Mouse (Mus musculus) small intestine, adult 2 months (tissue): ENCODE data around the gene Rere. TPM values are rescaled to one million over a fixed set of nuclear protein-coding genes. Genes with fewer than 3 reads are reported as not detected.

Source experiments
- H3K27ac ChIP-seq: fragments of 200-500 bp; 2 replicates; pipeline ENCODE4 v1.5.1; 2012; ENCODE audit warnings: low read depth, low read length, control low read depth, inconsistent platforms; ENCODE audit not compliant: insufficient read depth
- H3K27me3 ChIP-seq: fragments of 200-500 bp; 2 replicates; pipeline ENCODE4 v1.6.1; 2012; ENCODE audit warnings: mild to moderate bottlenecking, moderate library complexity, low read length, inconsistent platforms; ENCODE audit not compliant: control insufficient read depth, insufficient read depth
- H3K36me3 ChIP-seq: fragments of 200-500 bp; 2 replicates; pipeline ENCODE4 v1.6.1; 2012; ENCODE audit warnings: mild to moderate bottlenecking, low read length, control low read depth, inconsistent platforms; ENCODE audit not compliant: control insufficient read depth, insufficient read depth
- H3K4me1 ChIP-seq: fragments of 200-500 bp; 2 replicates; pipeline ENCODE4 v1.6.1; 2012; ENCODE audit warnings: low read length, inconsistent platforms, mixed read lengths; ENCODE audit not compliant: control insufficient read depth, insufficient read depth, insufficient read length
- H3K4me3 ChIP-seq: fragments of 200-500 bp; 2 replicates; pipeline ENCODE4 v1.5.1; 2012; ENCODE audit warnings: low read depth, mild to moderate bottlenecking, control low read depth, inconsistent platforms, low read length, moderate library complexity
- CTCF ChIP-seq: fragments of 200-500 bp; IDR thresholded peaks from 2 replicates; pipeline ENCODE4 v1.5.1; 2012; ENCODE audit warnings: low read depth, mild to moderate bottlenecking, control low read depth, inconsistent platforms, low read length, moderate library complexity, mixed read lengths; ENCODE audit not compliant: insufficient replicate concordance, insufficient read length; ENCODE audit errors: extremely low read depth
- POLR2A ChIP-seq: fragments of 200-500 bp; IDR thresholded peaks from 2 replicates; pipeline ENCODE4 v1.6.1; 2012; ENCODE audit warnings: low read depth, mild to moderate bottlenecking, control low read depth, inconsistent platforms, low read length, moderate library complexity
- WGBS: fragments of 180-500 bp; shearing (Covaris S2); methylation state at CpG from one replicate; pipeline ENCODE4 v1.1.7; 2018; 5-methylcytosine and 5-hydroxymethylcytosine counted together
- polyA plus RNA-seq: library from polyadenylated mRNA; depleted of rRNA; stranded (reverse); fragments of >200 nt; gene quantifications from 2 replicates; pipeline ENCODE4 v1.2.3, GENCODE M21; 2012; rRNA removed

The Rere gene
- polyA plus RNA-seq, 1 experiment: 72.8 TPM

- 71% methylated on average over 12 of the region's 12 CpGs for WGBS
- no peaks in the 10 kb centered on the region for H3K4me1 ChIP-seq
- no peak overlapping the region for H3K27ac ChIP-seq
- peak; percentile 62; the same call in 1 of the 2 replicates for TF ChIP-seq CTCF
- TF ChIP-seq POLR2A: no peak
- no peaks in the 10 kb centered on the region for H3K36me3 ChIP-seq
- no peak overlapping the region for H3K4me3 ChIP-seq
- H3K27me3 ChIP-seq: peaks cover 4% of the 10 kb centered on the region; the same call in 1 of the 2 replicates
These were observed 381.7 kb downstream of the Rere start for GRCm38 (mm10) chr4:150663192-150663591.

- H3K4me1 ChIP-seq: no peaks in the 10 kb centered on the region
- no peak overlapping the region for H3K4me3 ChIP-seq
- peaks cover 4% of the 10 kb centered on the region; the same call in 1 of the 2 replicates for H3K27me3 ChIP-seq
- WGBS: 83% methylated on average over 7 of the region's 7 CpGs
- TF ChIP-seq CTCF (peak; percentile 49; the same call in 1 of the 2 replicates), POLR2A (no peak)
- H3K36me3 ChIP-seq: no peaks in the 10 kb centered on the region
- no peak overlapping the region for H3K27ac ChIP-seq
These were observed 383.3 kb downstream of the Rere start for GRCm38 (mm10) chr4:150664726-150665125.

DNA sequence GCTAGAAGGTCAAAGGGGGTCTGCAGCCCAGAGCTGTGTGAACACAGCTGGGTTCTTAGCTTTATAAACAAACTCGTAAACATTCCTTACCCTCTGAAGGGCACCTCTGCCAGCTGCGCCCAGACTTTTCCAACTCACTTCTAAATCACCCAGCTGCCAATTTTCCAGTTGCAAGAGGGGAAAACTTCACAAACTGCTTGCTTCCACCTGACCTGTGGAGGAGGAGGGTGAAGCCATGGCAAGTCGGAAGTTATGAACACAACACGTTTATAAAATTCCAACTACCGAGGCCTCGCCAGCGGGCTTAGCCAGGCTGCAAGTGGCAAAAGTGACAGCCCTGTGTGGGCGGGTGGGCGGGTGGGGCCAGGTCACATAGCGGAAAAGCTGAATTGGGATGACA, 384.4 kb downstream of the Rere start:
- Histone ChIP-seq H3K27me3 (peaks cover 4% of the 10 kb centered on the region; the same call in 1 of the 2 replicates), H3K4me3 (no peak overlapping the region), H3K4me1 (no peaks in the 10 kb centered on the region), H3K27ac (no peak overlapping the region), H3K36me3 (no peaks in the 10 kb centered on the region)
- WGBS: 83% methylated on average over 10 of the region's 10 CpGs
- TF ChIP-seq CTCF (no peak), POLR2A (no peak)

Other genes starting within 250 kb of the Rere start
- 2.6 and 3.5 TPM in 2 replicates for gene Gpr157, start 194.3 kb upstream of the Rere start, polyA plus RNA-seq
- 165 and 177 TPM in 2 replicates for gene Slc2a5, start 162.4 kb upstream of the Rere start, polyA plus RNA-seq
- 47.2 and 68.9 TPM in 2 replicates for gene Slc2a7, start 132.7 kb upstream of the Rere start, polyA plus RNA-seq
- gene Car6, start 80.3 kb upstream of the Rere start, polyA plus RNA-seq: 0.14 TPM in 1 of 2 replicates, not detected in the other
- 223 and 498 TPM in 2 replicates for gene Eno1, start 44.9 kb upstream of the Rere start, polyA plus RNA-seq